Mouse (Mus musculus) spleen, embryonic (tissue): ENCODE data around the gene Tlr5.

Source experiments
- CTCF ChIA-PET: fragments of 350-600 bp; sonication (Branson Sonifier 250); formaldehyde crosslinking; loops from one replicate; lab custom pipeline; 2022; lab: Charles Lee

Tlr5 gene

GRCm38 (mm10) chr1:182954287-182955046 is at the start of gene Tlr5:
Gene Tlr5, plus strand, starts transcription at chr1:182954788.
- CTCF ChIA-PET = no interaction called here

GRCm38 (mm10) chr1:182905669-182906068 is 48.9 kb upstream of the Tlr5 start:
- CTCF ChIA-PET = no interaction called here

- CTCF ChIA-PET = no interaction called here
Observed at GRCm38 (mm10) chr1:182908050-182909036, 46.2 kb upstream of the Tlr5 start.

GRCm38 (mm10) chr1:182909066-182909465 is 45.5 kb upstream of the Tlr5 start:
- CTCF ChIA-PET = no interaction called here

- CTCF ChIA-PET = no interaction called here
Observed at GRCm38 (mm10) chr1:182909596-182909995, 45.0 kb upstream of the Tlr5 start.

GRCm38 (mm10) chr1:182912591-182912990 is 42.0 kb upstream of the Tlr5 start:
- CTCF ChIA-PET = no interaction called here

- CTCF ChIA-PET = no interaction called here
Observed at GRCm38 (mm10) chr1:182914121-182914908, 40.3 kb upstream of the Tlr5 start.

- CTCF ChIA-PET = no interaction called here
Observed at GRCm38 (mm10) chr1:182916166-182916565, 38.4 kb upstream of the Tlr5 start.

- CTCF ChIA-PET = no interaction called here
Observed at GRCm38 (mm10) chr1:182918718-182919346, 35.8 kb upstream of the Tlr5 start.

- CTCF ChIA-PET = no interaction called here
Observed at GRCm38 (mm10) chr1:182922824-182923223, 31.8 kb upstream of the Tlr5 start.

GRCm38 (mm10) chr1:182926465-182926864 is 28.1 kb upstream of the Tlr5 start:
- CTCF ChIA-PET = no interaction called here

- CTCF ChIA-PET = no interaction called here
Observed at GRCm38 (mm10) chr1:182927878-182928851, 26.4 kb upstream of the Tlr5 start.

- CTCF ChIA-PET = no interaction called here
Observed at GRCm38 (mm10) chr1:182935469-182935868, 19.1 kb upstream of the Tlr5 start.

- CTCF ChIA-PET = no interaction called here
Observed at GRCm38 (mm10) chr1:182937486-182938120, 17.0 kb upstream of the Tlr5 start.

- CTCF ChIA-PET = no interaction called here
Observed at GRCm38 (mm10) chr1:182941921-182942320, 12.7 kb upstream of the Tlr5 start.

- CTCF ChIA-PET = no interaction called here
Observed at GRCm38 (mm10) chr1:182943911-182944310, 10.7 kb upstream of the Tlr5 start.

- CTCF ChIA-PET = no interaction called here
Observed at GRCm38 (mm10) chr1:182944638-182945037, 9.9 kb upstream of the Tlr5 start.

GRCm38 (mm10) chr1:182945561-182945960 is 9.0 kb upstream of the Tlr5 start:
- CTCF ChIA-PET = no interaction called here

- CTCF ChIA-PET = no interaction called here
Observed at GRCm38 (mm10) chr1:182951298-182951697, 3.3 kb upstream of the Tlr5 start.

- CTCF ChIA-PET = no interaction called here
Observed at GRCm38 (mm10) chr1:182953165-182953564, 1.4 kb upstream of the Tlr5 start.
